Mouse (Mus musculus) urinary bladder, postnatal 36 days (tissue): ENCODE data around the gene Crygc.
A peak's percentile ranks its signal among the peaks of the same experiment; 100 is the strongest.
"Not testable (repeated sequence)": the region's sequence is repeated elsewhere in the genome, so short reads cannot be mapped to it uniquely, and the experiment has no call there.

Source experiments
- DNase-seq, 2 experiments: peaks; one replicate each; pipeline ENCODE4 v3.0.0; 2022; ENCODE audit warnings: low spot score in 2 of 2, mixed read lengths in 1 of 2

Crygc gene

GRCm38 (mm10) chr1:65063352-65063751 lies 10.1 kb downstream of the Crygc start, which contains the start of gene Crygd:
TSS of gene Crygd (minus strand) at chr1:65063452.
- no peak for DNase-seq

GRCm38 (mm10) chr1:65052140-65052539 lies 21.3 kb downstream of the Crygc start:
- DNase-seq, result no peak

GRCm38 (mm10) chr1:65051696-65052095 lies 21.8 kb downstream of the Crygc start:
- DNase-seq, result no peak

- DNase-seq, result not testable (repeated sequence)
These were observed 22.5 kb downstream of the Crygc start, which contains the start of gene Cryge for GRCm38 (mm10) chr1:65050952-65051351. TSS of gene Cryge (minus strand) at chr1:65051149.

GRCm38 (mm10) chr1:65048781-65049180 lies 24.7 kb downstream of the Crygc start:
- DNase-seq, result peak in 1 of 2 experiments; percentile 42

- peak; percentile 10 to 26 for DNase-seq
These were observed 26.9 kb downstream of the Crygc start for GRCm38 (mm10) chr1:65046401-65047109.

GRCm38 (mm10) chr1:65043433-65043832 lies 30.1 kb downstream of the Crygc start:
- no peak for DNase-seq

GRCm38 (mm10) chr1:65041837-65042236 lies 31.7 kb downstream of the Crygc start:
- peak in 1 of 2 experiments; percentile 4 for DNase-seq

GRCm38 (mm10) chr1:65040806-65041205 lies 32.7 kb downstream of the Crygc start:
- DNase-seq, result peak in 1 of 2 experiments; percentile 23

- no peak for DNase-seq
These were observed 33.8 kb downstream of the Crygc start for GRCm38 (mm10) chr1:65039679-65040078.

- no peak for DNase-seq
These were observed 35.9 kb downstream of the Crygc start for GRCm38 (mm10) chr1:65037542-65037941.

GRCm38 (mm10) chr1:65035513-65035912 lies 38.0 kb downstream of the Crygc start:
- DNase-seq, result no peak

GRCm38 (mm10) chr1:65032641-65033040 lies 40.8 kb downstream of the Crygc start, which contains the start of gene Akr1cl:
TSS of gene Akr1cl (minus strand) at chr1:65032759.
- DNase-seq, result no peak

- no peak for DNase-seq
These were observed 45.3 kb downstream of the Crygc start for GRCm38 (mm10) chr1:65028206-65028605.
